Mouse (Mus musculus) MEL (cell line): ENCODE data around the gene Tex101. TPM values are rescaled to one million over a fixed set of nuclear protein-coding genes. Genes with fewer than 3 reads are reported as not detected.
"Not testable (repeated sequence)": the region's sequence is repeated elsewhere in the genome, so short reads cannot be mapped to it uniquely, and the experiment has no call there.

Experiments
- DNase-seq: peaks from one replicate; pipeline ENCODE4 v3.0.0; 2011; ENCODE audit warnings: low read depth, low spot score
- H3K27ac ChIP-seq: 2 replicates; pipeline ENCODE4 v1.5.1; 2012; ENCODE audit warnings: low read depth, mild to moderate bottlenecking, control low read depth, low read length, moderate library complexity; ENCODE audit not compliant: control insufficient read depth
- H3K27me3 ChIP-seq, 2 experiments: fragments of 150-350 bp in 1 of 2; sonication (generic) in 1 of 2; 2 replicates each; pipeline ENCODE4 v1.6.1; 2012; ENCODE audit warnings: low read length in 2 of 2, mild to moderate bottlenecking in 2 of 2, improper control_type of control experiment in 1 of 2, moderate library complexity in 1 of 2; ENCODE audit not compliant: insufficient read depth in 2 of 2, control insufficient read depth in 1 of 2
- H3K36me3 ChIP-seq, 2 experiments: 2 replicates each; pipeline ENCODE4 v1.6.1; 2012 to 2014; ENCODE audit warnings: low read length in 2 of 2, improper control_type of control experiment in 1 of 2, inconsistent platforms in 1 of 2, mild to moderate bottlenecking in 1 of 2; ENCODE audit not compliant: insufficient read depth in 2 of 2, control insufficient read depth in 1 of 2
- H3K4me1 ChIP-seq, 2 experiments: fragments of 150-350 bp in 1 of 2; sonication (generic) in 1 of 2; 2 replicates each; pipeline ENCODE4 v1.6.1; 2012; ENCODE audit warnings: low read length in 2 of 2, improper control_type of control experiment in 1 of 2, mild to moderate bottlenecking in 1 of 2; ENCODE audit not compliant: insufficient read depth in 2 of 2, control insufficient read depth in 1 of 2
- H3K4me3 ChIP-seq, 2 experiments: fragments of 150-350 bp in 1 of 2; sonication (generic) in 1 of 2; 2 replicates each; pipeline ENCODE4 v1.5.1; 2012; ENCODE audit warnings: low read depth in 2 of 2, low read length in 2 of 2, mild to moderate bottlenecking in 2 of 2, moderate library complexity in 2 of 2, control low read depth in 1 of 2, improper control_type of control experiment in 1 of 2; ENCODE audit not compliant: control insufficient read depth in 1 of 2, insufficient read depth in 1 of 2
- H3K79me2 ChIP-seq: 2 replicates; pipeline ENCODE4 v1.6.1; 2012; ENCODE audit warnings: mild to moderate bottlenecking, low read length, moderate library complexity; ENCODE audit not compliant: control insufficient read depth, poor library complexity, insufficient read depth
- H3K9ac ChIP-seq: 2 replicates; pipeline ENCODE4 v1.6.1; 2012; ENCODE audit warnings: low read depth, mild to moderate bottlenecking, control low read depth, low read length, moderate library complexity; ENCODE audit not compliant: control insufficient read depth, poor library complexity, severe bottlenecking
- H3K9me3 ChIP-seq: fragments of 150-350 bp; sonication (generic); replicated peaks from 2 replicates; pipeline ENCODE4 v1.6.1; 2012; ENCODE audit warnings: mild to moderate bottlenecking, low read length, improper control_type of control experiment, moderate library complexity; ENCODE audit not compliant: insufficient read depth
- CTCF ChIP-seq, 3 experiments: IDR thresholded peaks in 2 of 3; conservative IDR thresholded peaks in 1 of 3; 2 replicates each; pipeline ENCODE4 v1.5.1; 2011 to 2012; ENCODE audit warnings: low read length in 3 of 3, low read depth in 2 of 3, mild to moderate bottlenecking in 2 of 3, improper control_type of control experiment in 1 of 3, inconsistent platforms in 1 of 3, mixed read lengths in 1 of 3, moderate library complexity in 1 of 3; ENCODE audit not compliant: control insufficient read depth in 1 of 3, insufficient read depth in 1 of 3, poor library complexity in 1 of 3, severe bottlenecking in 1 of 3
- GATA1 ChIP-seq: IDR thresholded peaks from 2 replicates; pipeline ENCODE4 v1.6.1; 2011; ENCODE audit warnings: low read depth, low read length, improper control_type of control experiment
- MAX ChIP-seq: IDR thresholded peaks from 2 replicates; pipeline ENCODE4 v1.6.1; 2011; ENCODE audit warnings: low read length, improper control_type of control experiment
- MYC ChIP-seq: IDR thresholded peaks from 2 replicates; pipeline ENCODE4 v1.6.1; 2011; ENCODE audit warnings: low read depth, mild to moderate bottlenecking, low read length, improper control_type of control experiment, moderate library complexity
- POLR2AphosphoS2 ChIP-seq: IDR thresholded peaks from 2 replicates; pipeline ENCODE4 v1.6.1; 2011; ENCODE audit warnings: low read length, improper control_type of control experiment
- SIN3A ChIP-seq: IDR thresholded peaks from 2 replicates; pipeline ENCODE4 v1.6.1; 2012; ENCODE audit warnings: low read length, improper control_type of control experiment, inconsistent platforms
- polyA plus RNA-seq, 2 experiments: library from polyadenylated mRNA; stranded (reverse) in 1 of 2; unstranded in 1 of 2; fragments of >175 nt in 1 of 2; fragments of >200 nt in 1 of 2; gene quantifications; 2 replicates each; pipeline versions ENCODE4 v1.2.1 to v1.2.4; 2012; ENCODE audit warnings: low replicate concordance in 2 of 2, low read depth in 1 of 2; ENCODE audit not compliant: insufficient read length in 2 of 2, insufficient read depth in 1 of 2, missing spikeins in 1 of 2
- total RNA-seq: library from RNA; depleted of rRNA; stranded (reverse); fragments of 300-350 nt; gene quantifications from 2 replicates; pipeline ENCODE4 v1.2.3, GENCODE M21; 2012

Tex101 gene
- total and polyA plus RNA-seq, 3 experiments, result 0.08 to 0.15 TPM; not detected in 1

GRCm38 (mm10) chr7:24692693-24693092 lies 16.2 kb upstream of the Tex101 start:
- DNase-seq, H3K27ac ChIP-seq, H3K4me3 ChIP-seq, H3K79me2 ChIP-seq, H3K4me1 ChIP-seq, H3K27me3 ChIP-seq, H3K9ac ChIP-seq, H3K36me3 ChIP-seq, H3K9me3 ChIP-seq: not testable (repeated sequence)

GRCm38 (mm10) chr7:24687519-24687918 lies 11.0 kb upstream of the Tex101 start:
- not testable (repeated sequence) for H3K4me1 ChIP-seq, H3K9me3 ChIP-seq, H3K36me3 ChIP-seq, H3K9ac ChIP-seq, H3K79me2 ChIP-seq, H3K27me3 ChIP-seq, DNase-seq, H3K4me3 ChIP-seq, H3K27ac ChIP-seq

- H3K36me3 ChIP-seq, H3K9me3 ChIP-seq, H3K4me1 ChIP-seq, H3K27me3 ChIP-seq, H3K79me2 ChIP-seq, H3K4me3 ChIP-seq, DNase-seq, H3K27ac ChIP-seq, H3K9ac ChIP-seq: not testable (repeated sequence)
- peak; percentile 11 to 39 (median 13); a peak in 4 of 6 replicates for TF ChIP-seq CTCF (IDR thresholded peaks at IDR 0.05 in 2 of 3, conservative IDR thresholded peaks at IDR 0.05 in 1 of 3; ENCODE audit: control insufficient read depth in 1 of 3, insufficient read depth in 1 of 3, low read depth in 2 of 3, low read length in 3 of 3, poor library complexity in 1 of 3, severe bottlenecking in 1 of 3)
These were observed 7.6 kb upstream of the Tex101 start for GRCm38 (mm10) chr7:24684121-24684520.

- no peak for DNase-seq
- H3K27ac ChIP-seq, result no peak overlapping the region
- H3K4me1 ChIP-seq, result no peaks in the 10 kb centered on the region
- H3K9me3 ChIP-seq, result no peaks in the 10 kb centered on the region
- TF ChIP-seq MYC, result no peak
- TF ChIP-seq GATA1, result no peak
- no peak for TF ChIP-seq MAX
- TF ChIP-seq SIN3A, result no peak
- no peak for TF ChIP-seq POLR2AphosphoS2
- no peaks in the 10 kb centered on the region for H3K79me2 ChIP-seq
- H3K36me3 ChIP-seq, result no peaks in the 10 kb centered on the region
- no peak overlapping the region for H3K9ac ChIP-seq
- H3K27me3 ChIP-seq, result no peaks in the 10 kb centered on the region
- no peak overlapping the region for H3K4me3 ChIP-seq
These were observed 4.5 kb downstream of the Tex101 start for GRCm38 (mm10) chr7:24671944-24672439.
